Mouse (Mus musculus) cerebellum, adult 11-12 months (tissue): ENCODE results near the gene Tmem132a.

Source experiments
- DNase-seq: peaks from one replicate; pipeline ENCODE4 v3.0.0; 2022

Gene Tmem132a

GRCm38 (mm10) chr19:10829436-10830175 is 40.1 kb downstream of the Tmem132a start, which contains the start of gene Cd6:
Cd6 (minus strand) TSS chr19:10830058.
- DNase-seq, result no peak

DNA sequence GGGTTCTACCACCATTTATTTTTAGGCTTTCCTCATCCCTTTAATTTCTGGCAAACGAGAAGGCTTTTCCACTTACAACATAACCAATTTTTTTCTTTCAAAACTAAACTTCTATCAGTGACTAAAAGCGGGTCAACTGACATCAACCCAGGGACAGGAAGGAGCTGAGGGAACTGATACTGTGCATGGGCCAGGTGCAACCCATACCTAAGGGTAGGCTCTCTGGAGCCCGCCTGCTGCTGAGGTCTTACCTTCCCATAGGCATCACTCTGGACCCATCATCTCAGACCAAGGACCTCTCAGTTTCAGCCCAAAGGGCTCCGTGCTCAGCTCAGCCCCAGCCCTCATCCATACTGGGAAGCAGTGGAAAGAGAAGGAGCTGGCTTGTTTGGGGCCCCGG is 41.4 kb downstream of the Tmem132a start:
- no peak for DNase-seq

DNA sequence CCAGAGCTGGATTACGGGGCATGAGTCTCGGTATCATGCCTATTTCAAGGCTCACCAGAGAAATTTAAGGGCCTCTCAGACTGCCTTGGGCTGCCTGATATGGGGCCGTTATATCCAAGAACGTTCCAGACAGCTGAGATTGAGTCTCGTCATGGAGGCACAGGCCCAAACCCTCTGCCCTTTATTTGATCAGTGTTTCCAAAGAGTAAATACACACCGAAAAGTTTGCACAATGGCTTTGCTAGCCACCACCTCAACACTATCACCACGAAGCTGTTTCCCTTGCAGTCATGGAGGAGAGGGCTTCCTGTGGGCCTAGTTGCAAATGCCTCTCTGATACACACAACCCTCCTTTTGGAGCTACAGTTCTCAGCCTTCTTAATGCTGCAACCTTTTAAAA is 45.7 kb downstream of the Tmem132a start:
- no peak for DNase-seq

DNA sequence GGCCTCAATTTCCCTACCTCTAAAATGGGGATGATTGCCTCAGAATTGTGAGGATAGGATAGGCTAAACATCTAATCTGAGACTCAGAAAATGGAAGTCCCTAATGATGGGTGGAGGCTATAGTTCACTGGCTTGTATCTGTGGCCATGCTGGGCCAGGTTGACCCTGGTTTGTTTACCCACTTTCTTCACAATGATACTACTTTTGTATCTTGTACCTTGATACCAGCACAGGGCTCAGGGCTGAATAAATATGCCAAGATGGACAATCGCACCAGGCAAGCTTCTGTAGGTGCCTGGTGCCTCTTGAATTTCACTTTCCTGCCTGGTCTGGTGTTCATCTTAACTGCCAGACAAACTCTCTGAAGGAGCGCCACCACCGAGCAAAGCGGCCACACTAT is 47.2 kb downstream of the Tmem132a start:
- no peak for DNase-seq

- DNase-seq, result no peak
Observed at GRCm38 (mm10) chr19:10821319-10821718, 48.4 kb downstream of the Tmem132a start.

DNA sequence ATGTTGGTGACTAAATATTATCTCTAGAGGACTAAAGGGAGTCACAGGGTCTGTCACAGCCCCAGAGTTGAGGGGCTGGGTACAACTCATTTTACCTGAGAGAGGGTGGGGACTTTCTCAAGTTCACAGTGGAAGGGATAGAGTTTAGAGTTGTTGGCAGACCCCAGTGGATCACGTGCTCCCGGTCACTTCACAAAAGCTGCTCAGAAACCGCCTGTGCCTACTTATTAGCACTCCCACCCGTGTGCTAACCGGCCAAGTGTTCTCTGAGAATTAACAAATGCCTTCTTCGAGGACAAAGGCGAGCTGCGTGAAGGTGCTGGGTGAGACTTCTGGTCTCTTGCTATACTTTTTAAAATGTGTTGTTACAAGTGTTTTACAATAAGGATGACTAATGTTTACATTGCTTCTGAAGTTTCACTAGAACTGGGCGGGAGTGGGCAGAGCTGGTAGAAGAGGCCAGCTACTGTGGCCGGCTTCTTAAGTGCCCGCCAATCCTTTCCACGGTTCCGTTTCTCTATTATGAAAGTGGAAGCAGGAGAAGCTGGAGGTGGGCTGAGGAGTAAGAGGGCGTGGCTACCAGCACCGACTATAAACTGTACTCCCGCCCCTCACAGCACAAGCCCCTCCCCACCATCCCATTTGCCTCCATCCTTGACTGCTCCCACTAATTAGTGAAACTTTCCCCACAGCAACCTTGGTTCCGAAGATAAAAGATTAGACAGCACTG is 51.4 kb downstream of the Tmem132a start:
- no peak for DNase-seq

DNA sequence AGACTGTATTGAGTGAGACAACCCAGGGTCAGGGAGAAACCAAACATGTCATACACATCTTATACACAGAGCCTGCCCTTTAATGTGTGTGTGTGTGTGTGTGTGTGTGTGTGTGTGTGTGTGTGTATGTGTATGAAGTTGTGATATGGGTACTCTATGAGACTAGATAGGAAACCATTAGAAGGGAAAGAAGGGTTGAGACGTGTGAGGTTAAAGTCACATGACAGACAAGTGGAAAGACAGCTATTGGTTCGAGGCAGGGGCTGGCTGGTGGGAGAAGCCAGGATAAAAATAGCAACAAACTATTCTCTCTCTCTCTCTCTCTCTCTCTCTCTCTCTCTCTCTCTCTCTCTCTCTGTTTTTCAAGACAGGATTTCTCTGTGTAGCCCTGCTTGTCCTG is 53.3 kb downstream of the Tmem132a start:
- no peak for DNase-seq

DNA sequence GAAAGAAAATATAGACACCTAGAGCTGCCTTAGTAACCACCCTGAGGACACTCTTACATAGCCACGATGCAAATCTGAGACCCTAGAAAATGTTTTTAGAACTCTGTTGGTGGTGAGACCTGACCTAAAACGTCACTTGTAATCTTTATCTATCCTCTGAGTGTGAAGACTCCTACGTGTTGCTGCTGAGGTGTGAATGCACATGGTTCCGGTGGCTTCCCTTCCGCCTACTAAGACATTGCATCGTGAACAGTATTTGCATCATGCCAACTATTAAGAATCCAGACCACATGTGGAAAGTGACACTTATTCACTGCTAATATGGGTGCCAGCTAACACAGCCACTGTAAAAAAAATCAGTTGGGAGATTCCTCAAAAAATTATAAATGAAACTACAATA is 53.9 kb downstream of the Tmem132a start:
- DNase-seq, result no peak

DNA sequence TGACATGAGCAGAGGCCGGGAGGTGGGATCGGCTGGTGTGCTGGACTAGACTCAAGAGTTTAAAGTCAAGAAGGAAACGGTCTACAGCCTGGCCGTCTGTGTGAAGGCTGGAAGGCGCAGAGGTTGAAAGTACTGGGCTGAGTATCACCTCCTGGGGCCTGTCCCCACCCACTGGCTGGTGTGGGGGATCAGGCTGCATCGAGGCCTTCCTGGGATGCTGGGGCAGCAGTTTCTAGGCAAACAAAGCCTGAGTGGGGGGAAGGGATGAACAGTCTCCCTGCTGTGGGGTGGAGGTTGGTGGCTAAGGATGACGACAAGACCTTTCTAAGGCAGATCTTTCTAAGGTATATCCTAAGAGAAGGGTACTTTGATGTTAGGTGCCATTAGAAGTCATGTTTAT is 55.8 kb downstream of the Tmem132a start:
- peak; percentile 20 for DNase-seq

- DNase-seq, result no peak
Observed at GRCm38 (mm10) chr19:10813039-10813438, 56.7 kb downstream of the Tmem132a start.

DNA sequence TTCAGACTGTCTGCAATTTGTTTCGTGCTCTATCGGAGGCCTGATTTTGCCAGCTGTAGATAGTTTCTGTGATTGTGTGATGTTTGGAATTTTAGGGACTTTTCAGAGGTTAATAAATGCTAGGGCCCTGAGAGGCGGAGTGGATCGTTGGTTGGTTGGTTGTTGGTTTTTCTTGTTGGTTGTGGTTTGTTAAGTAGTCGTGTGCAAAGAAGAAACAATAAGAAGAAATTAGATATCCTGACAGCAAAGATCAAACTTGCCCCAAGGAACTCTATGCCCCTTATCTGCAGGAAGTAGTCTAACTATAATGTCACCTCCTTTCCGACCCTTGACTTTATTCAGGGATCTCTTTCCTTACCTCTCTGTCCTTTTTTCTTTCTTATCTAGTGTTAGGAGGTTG is 58.3 kb downstream of the Tmem132a start:
- DNase-seq, result no peak

- DNase-seq, result peak; percentile 43
Observed at GRCm38 (mm10) chr19:10810176-10810492, 59.6 kb downstream of the Tmem132a start.

DNA sequence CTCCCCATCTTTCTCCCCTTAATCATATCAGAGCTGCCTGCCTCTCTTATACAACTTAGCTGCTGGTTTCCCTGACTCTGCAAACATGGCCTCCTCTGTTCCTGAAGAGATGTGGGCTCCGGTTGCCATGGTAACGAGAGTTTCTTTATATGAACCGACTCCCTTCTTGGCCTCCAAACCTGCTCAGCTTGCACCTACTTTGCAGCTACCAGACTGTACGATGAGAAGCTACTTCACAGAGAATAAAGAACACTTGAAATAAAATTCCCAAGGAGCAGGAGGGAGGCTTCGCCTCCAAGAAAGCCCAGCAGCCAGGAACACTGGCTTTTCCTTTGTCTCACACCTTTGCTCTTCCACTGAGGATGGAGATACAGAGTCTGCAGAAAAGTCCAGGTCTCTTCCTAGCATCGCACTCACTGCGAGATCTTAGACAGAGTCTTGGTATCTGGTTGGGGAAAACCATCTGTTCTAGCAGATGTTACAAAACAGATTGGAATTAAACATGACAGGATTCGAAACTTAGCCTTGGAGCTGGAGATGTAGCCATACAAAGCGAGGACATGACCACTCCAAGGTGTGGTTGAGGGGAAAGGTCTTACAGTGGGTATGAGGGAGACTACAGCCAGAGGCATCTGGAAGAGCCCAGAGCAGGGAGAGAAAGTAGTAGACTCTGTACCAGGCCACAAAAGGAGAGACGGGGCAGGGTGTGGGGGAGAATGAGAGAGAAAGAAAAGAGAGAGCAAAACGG is 60.1 kb downstream of the Tmem132a start:
- DNase-seq, result peak; percentile 23

GRCm38 (mm10) chr19:10808524-10809233 is 61.1 kb downstream of the Tmem132a start:
- DNase-seq, result peak; percentile 56
